Mouse (Mus musculus): Measurements from ENCODE around the gene Abi2. TPM values are rescaled to one million over a fixed set of nuclear protein-coding genes. Genes with fewer than 3 reads are reported as not detected.
A peak's percentile ranks its signal among the peaks of the same experiment; 100 is the strongest.
"Not testable (repeated sequence)": the region's sequence is repeated elsewhere in the genome, so short reads cannot be mapped to it uniquely, and the experiment has no call there.

Abi2 gene
- polyA plus RNA-seq, 1 experiment, result 4.8 TPM

DNA sequence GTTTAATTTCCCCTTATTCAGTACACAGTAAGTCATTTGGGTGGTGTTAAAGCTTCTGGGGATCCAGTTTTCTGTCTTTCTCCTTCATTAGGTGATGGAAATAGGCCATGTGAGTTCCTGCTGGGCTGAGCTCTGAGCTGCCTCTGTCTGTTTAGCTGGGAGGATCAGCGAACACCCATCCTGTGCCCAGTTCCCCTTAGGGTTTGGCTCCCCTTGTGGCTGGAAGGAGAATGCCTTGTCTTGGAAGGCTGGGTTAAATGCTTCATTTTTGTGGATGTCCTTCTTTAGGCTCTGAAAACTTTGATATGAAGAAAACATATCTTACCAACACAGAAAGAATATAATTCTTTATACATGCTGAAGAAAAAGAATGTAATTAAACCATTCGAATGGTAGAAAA is 19.5 kb downstream of the Abi2 start:
- H3K36me3 ChIP-seq (ENCODE audit: control insufficient read depth, insufficient read depth), result peaks cover under 1% of the 10 kb centered on the region
- TF ChIP-seq MAX (IDR thresholded peaks at IDR 0.05) (no peak), CTCF (IDR thresholded peaks at IDR 0.05; ENCODE audit: control insufficient read depth, insufficient read depth, insufficient read length) (peak; percentile 36), CEBPB (IDR thresholded peaks at IDR 0.05; ENCODE audit: low read depth) (no peak), MYOD1 (IDR thresholded peaks at IDR 0.05; ENCODE audit: control insufficient read depth, insufficient read length, low read depth) (no peak), USF1 (IDR thresholded peaks at IDR 0.05; ENCODE audit: low read depth) (no peak), MYOG (IDR thresholded peaks at IDR 0.05; ENCODE audit: control insufficient read depth, extremely low read depth, insufficient read length) (no peak), FOSL1 (IDR thresholded peaks at IDR 0.05; ENCODE audit: insufficient read depth, low read length, poor library complexity, severe bottlenecking) (no peak)
- peaks cover 4% of the 10 kb centered on the region for H3K79me3 ChIP-seq (ENCODE audit: low read depth)
- H3K79me2 ChIP-seq (ENCODE audit: control insufficient read depth, insufficient read depth), result peaks cover 14% of the 10 kb centered on the region
- H3K4me3 ChIP-seq (ENCODE audit: insufficient read depth, poor library complexity, severe bottlenecking), result no peak overlapping the region
- H3K27me3 ChIP-seq (ENCODE audit: control insufficient read depth, insufficient read depth, insufficient read length), result no peaks in the 10 kb centered on the region
- H3ac ChIP-seq (ENCODE audit: control insufficient read depth, insufficient read length, low read depth), result no peak overlapping the region

DNA sequence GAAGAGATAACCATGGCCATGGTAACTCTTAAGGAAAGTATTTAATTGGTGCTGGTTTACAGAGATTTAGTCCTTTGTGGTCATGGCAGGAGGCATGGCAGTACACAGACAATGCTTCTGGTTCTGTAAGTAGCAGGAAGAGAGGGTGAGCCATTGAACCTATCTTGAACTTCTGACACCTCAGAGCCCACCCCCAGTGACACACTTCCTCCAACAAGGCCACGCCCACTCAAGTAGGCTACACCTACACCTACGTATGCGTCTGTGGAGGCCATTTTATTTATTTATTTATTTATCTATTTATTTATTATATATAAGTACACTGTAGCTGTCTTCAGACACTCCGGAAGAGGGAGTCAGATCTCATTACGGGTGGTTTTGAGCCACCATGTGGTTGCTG is 22.1 kb downstream of the Abi2 start:
- peaks cover 4% of the 10 kb centered on the region for H3K36me3 ChIP-seq (ENCODE audit: control insufficient read depth, insufficient read depth)
- no peak overlapping the region for H3ac ChIP-seq (ENCODE audit: control insufficient read depth, insufficient read length, low read depth)
- no peak overlapping the region for H3K4me3 ChIP-seq (ENCODE audit: insufficient read depth, poor library complexity, severe bottlenecking)
- peaks cover 6% of the 10 kb centered on the region for H3K79me2 ChIP-seq (ENCODE audit: control insufficient read depth, insufficient read depth)
- no peaks in the 10 kb centered on the region for H3K27me3 ChIP-seq (ENCODE audit: control insufficient read depth, insufficient read depth, insufficient read length)
- peaks cover 4% of the 10 kb centered on the region for H3K79me3 ChIP-seq (ENCODE audit: low read depth)
- TF ChIP-seq FOSL1 (IDR thresholded peaks at IDR 0.05; ENCODE audit: insufficient read depth, low read length, poor library complexity, severe bottlenecking) (no peak), MYOG (IDR thresholded peaks at IDR 0.05; ENCODE audit: control insufficient read depth, extremely low read depth, insufficient read length) (no peak), USF1 (IDR thresholded peaks at IDR 0.05; ENCODE audit: low read depth) (no peak), CTCF (IDR thresholded peaks at IDR 0.05; ENCODE audit: control insufficient read depth, insufficient read depth, insufficient read length) (no peak), MAX (IDR thresholded peaks at IDR 0.05) (no peak), MYOD1 (IDR thresholded peaks at IDR 0.05; ENCODE audit: control insufficient read depth, insufficient read length, low read depth) (no peak), CEBPB (IDR thresholded peaks at IDR 0.05; ENCODE audit: low read depth) (no peak)

DNA sequence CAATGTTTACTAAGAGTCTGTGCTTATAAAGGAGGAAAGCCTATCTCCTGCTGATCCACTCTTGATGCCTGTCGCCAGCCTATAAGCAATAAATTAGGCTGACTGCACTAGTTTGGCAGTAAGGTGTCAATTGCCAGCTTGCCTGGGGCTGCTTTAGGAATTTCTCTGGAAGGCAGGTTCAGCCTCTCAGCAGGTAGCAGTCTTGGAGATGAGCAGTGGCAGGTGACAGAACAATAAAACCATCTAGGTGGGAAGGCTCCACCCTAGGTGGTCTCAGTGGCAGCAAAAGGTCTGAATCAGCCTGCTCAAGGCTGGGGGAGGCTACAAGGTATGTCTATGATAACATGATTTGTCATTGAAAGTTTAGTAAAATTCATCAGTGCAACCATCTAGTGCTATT is 23.1 kb downstream of the Abi2 start:
- peaks cover 4% of the 10 kb centered on the region for H3K79me3 ChIP-seq (ENCODE audit: low read depth)
- peaks cover 6% of the 10 kb centered on the region for H3K79me2 ChIP-seq (ENCODE audit: control insufficient read depth, insufficient read depth)
- H3ac ChIP-seq (ENCODE audit: control insufficient read depth, insufficient read length, low read depth), result no peak overlapping the region
- TF ChIP-seq CTCF (IDR thresholded peaks at IDR 0.05; ENCODE audit: control insufficient read depth, insufficient read depth, insufficient read length) (no peak), USF1 (IDR thresholded peaks at IDR 0.05; ENCODE audit: low read depth) (no peak), MYOD1 (IDR thresholded peaks at IDR 0.05; ENCODE audit: control insufficient read depth, insufficient read length, low read depth) (no peak), MAX (IDR thresholded peaks at IDR 0.05) (no peak), FOSL1 (IDR thresholded peaks at IDR 0.05; ENCODE audit: insufficient read depth, low read length, poor library complexity, severe bottlenecking) (no peak), MYOG (IDR thresholded peaks at IDR 0.05; ENCODE audit: control insufficient read depth, extremely low read depth, insufficient read length) (no peak)
- no peaks in the 10 kb centered on the region for H3K27me3 ChIP-seq (ENCODE audit: control insufficient read depth, insufficient read depth, insufficient read length)
- no peak overlapping the region for H3K4me3 ChIP-seq (ENCODE audit: insufficient read depth, poor library complexity, severe bottlenecking)
- H3K36me3 ChIP-seq (ENCODE audit: control insufficient read depth, insufficient read depth), result peaks cover 4% of the 10 kb centered on the region

DNA sequence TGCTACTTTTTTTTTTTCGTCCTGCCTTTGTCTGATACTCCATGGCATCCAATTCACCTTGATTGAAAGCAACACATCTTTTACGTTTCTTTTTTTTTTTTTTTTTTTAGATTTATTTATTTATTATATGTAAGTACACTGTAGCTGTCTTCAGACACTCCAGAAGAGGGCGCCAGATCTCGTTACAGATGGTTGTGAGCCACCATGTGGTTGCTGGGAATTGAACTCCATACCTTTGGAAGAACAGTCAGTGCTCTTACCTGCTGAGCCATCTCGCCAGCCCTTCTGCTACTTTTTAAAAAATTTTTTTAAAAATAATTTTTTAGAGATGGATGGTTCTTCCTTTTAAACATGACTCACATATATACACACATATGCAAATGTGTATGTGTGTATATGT is 32.0 kb downstream of the Abi2 start:
- H3K79me3 ChIP-seq (ENCODE audit: low read depth); H3K27me3 ChIP-seq (ENCODE audit: control insufficient read depth, insufficient read depth, insufficient read length); H3ac ChIP-seq (ENCODE audit: control insufficient read depth, insufficient read length, low read depth); H3K36me3 ChIP-seq (ENCODE audit: control insufficient read depth, insufficient read depth); H3K4me3 ChIP-seq (ENCODE audit: insufficient read depth, poor library complexity, severe bottlenecking); H3K79me2 ChIP-seq (ENCODE audit: control insufficient read depth, insufficient read depth): not testable (repeated sequence)

DNA sequence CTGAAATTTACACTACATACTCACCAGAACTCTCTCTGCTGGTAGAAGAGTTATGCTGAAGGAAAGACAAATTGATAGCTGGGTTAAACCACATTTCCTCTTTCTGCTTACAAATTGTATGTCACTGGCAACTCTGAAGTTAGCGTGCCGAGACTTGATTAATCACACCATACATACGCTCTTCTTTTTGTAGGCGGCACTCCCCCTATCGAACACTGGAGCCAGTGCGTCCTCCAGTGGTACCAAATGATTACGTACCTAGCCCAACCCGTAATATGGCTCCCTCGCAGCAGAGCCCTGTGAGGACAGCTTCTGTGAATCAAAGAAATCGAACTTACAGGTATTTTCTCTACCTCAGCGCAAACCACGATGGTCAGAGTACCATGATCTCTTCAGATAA is 37.6 kb downstream of the Abi2 start:
- H3K79me2 ChIP-seq (ENCODE audit: control insufficient read depth, insufficient read depth), result no peaks in the 10 kb centered on the region
- no peaks in the 10 kb centered on the region for H3K36me3 ChIP-seq (ENCODE audit: control insufficient read depth, insufficient read depth)
- no peaks in the 10 kb centered on the region for H3K79me3 ChIP-seq (ENCODE audit: low read depth)
- TF ChIP-seq MYOD1 (IDR thresholded peaks at IDR 0.05; ENCODE audit: control insufficient read depth, insufficient read length, low read depth) (no peak), USF1 (IDR thresholded peaks at IDR 0.05; ENCODE audit: low read depth) (no peak), FOSL1 (IDR thresholded peaks at IDR 0.05; ENCODE audit: insufficient read depth, low read length, poor library complexity, severe bottlenecking) (no peak), CEBPB (IDR thresholded peaks at IDR 0.05; ENCODE audit: low read depth) (no peak), MAX (IDR thresholded peaks at IDR 0.05) (no peak), CTCF (IDR thresholded peaks at IDR 0.05; ENCODE audit: control insufficient read depth, insufficient read depth, insufficient read length) (no peak), MYOG (IDR thresholded peaks at IDR 0.05; ENCODE audit: control insufficient read depth, extremely low read depth, insufficient read length) (no peak)
- no peaks in the 10 kb centered on the region for H3K27me3 ChIP-seq (ENCODE audit: control insufficient read depth, insufficient read depth, insufficient read length)
- no peak overlapping the region for H3ac ChIP-seq (ENCODE audit: control insufficient read depth, insufficient read length, low read depth)
- H3K4me3 ChIP-seq (ENCODE audit: insufficient read depth, poor library complexity, severe bottlenecking), result no peak overlapping the region

DNA sequence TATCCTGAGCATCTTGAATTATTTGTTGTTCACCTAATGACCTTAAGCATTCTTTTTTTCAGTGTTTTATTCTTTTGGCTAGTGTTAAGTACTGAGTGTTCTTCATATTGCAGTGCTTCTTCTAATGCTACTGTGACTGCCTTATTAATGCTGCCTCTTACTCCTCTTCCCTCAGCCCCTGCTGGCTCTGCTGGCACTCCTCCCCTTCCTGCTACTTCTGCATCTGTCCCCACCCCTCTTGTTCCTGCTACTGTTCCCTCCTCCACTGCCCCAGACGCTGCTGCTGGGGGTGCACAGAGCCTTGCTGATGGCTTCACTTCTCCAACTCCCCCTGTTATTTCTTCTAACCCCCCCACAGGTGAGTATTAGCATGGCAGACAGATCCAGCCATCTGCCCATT is 40.5 kb downstream of the Abi2 start:
- TF ChIP-seq MYOG (IDR thresholded peaks at IDR 0.05; ENCODE audit: control insufficient read depth, extremely low read depth, insufficient read length), result no peak
- TF ChIP-seq USF1 (IDR thresholded peaks at IDR 0.05; ENCODE audit: low read depth), result no peak
- no peak for TF ChIP-seq FOSL1 (IDR thresholded peaks at IDR 0.05; ENCODE audit: insufficient read depth, low read length, poor library complexity, severe bottlenecking)
- TF ChIP-seq MAX (IDR thresholded peaks at IDR 0.05), result no peak
- TF ChIP-seq CEBPB (IDR thresholded peaks at IDR 0.05; ENCODE audit: low read depth), result no peak
- no peak for TF ChIP-seq CTCF (IDR thresholded peaks at IDR 0.05; ENCODE audit: control insufficient read depth, insufficient read depth, insufficient read length)
- no peak for TF ChIP-seq MYOD1 (IDR thresholded peaks at IDR 0.05; ENCODE audit: control insufficient read depth, insufficient read length, low read depth)
- no peaks in the 10 kb centered on the region for H3K79me2 ChIP-seq (ENCODE audit: control insufficient read depth, insufficient read depth)
- no peak overlapping the region for H3ac ChIP-seq (ENCODE audit: control insufficient read depth, insufficient read length, low read depth)
- H3K79me3 ChIP-seq (ENCODE audit: low read depth), result no peaks in the 10 kb centered on the region
- peaks cover 8% of the 10 kb centered on the region for H3K36me3 ChIP-seq (ENCODE audit: control insufficient read depth, insufficient read depth)
- no peak overlapping the region for H3K4me3 ChIP-seq (ENCODE audit: insufficient read depth, poor library complexity, severe bottlenecking)
- no peaks in the 10 kb centered on the region for H3K27me3 ChIP-seq (ENCODE audit: control insufficient read depth, insufficient read depth, insufficient read length)

All from C2C12 (cell line).